Mouse (Mus musculus) spleen, embryonic (tissue): Measurements from ENCODE around the gene Was.
"Not testable (repeated sequence)": the region's sequence is repeated elsewhere in the genome, so short reads cannot be mapped to it uniquely, and the experiment has no call there.

Experiments used
- CTCF ChIA-PET: fragments of 350-600 bp; sonication (Branson Sonifier 250); formaldehyde crosslinking; loops from one replicate; lab custom pipeline; 2022; lab: Charles Lee

Was gene

GRCm38 (mm10) chrX:8074430-8075014, 15.8 kb downstream of the Was start, which contains the start of gene Suv39h1:
TSS of gene Suv39h1 (minus strand) at chrX:8074760.
- CTCF ChIA-PET = no interaction called here

DNA sequence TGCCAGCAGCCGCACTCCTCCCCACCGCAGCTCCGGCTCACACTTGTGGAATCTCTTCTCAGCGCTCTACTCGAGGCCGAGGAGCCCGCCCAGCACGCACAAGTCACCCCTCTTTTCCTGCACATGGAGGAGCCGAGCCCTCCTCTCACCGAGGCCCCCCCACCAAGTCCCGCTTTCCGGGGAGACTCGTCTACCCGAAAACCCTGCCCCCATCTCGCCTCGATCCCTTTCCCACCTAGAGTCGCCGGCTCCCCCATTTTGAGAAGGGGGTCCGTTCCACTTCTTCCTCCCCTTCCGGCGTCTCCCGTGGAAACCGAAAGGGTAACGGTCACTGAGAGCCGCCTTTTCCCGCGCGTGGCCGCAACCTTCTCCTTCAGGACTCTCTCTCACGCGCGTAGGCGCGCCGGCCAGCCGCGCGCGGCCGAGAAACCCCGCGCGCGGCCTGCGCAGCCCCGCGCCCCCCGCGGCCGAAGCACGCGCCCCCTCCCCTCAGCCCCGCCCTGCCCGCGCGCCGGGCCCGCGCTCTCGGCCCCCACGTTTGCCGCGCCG, 16.3 kb downstream of the Was start:
- CTCF ChIA-PET = no interaction called here

DNA sequence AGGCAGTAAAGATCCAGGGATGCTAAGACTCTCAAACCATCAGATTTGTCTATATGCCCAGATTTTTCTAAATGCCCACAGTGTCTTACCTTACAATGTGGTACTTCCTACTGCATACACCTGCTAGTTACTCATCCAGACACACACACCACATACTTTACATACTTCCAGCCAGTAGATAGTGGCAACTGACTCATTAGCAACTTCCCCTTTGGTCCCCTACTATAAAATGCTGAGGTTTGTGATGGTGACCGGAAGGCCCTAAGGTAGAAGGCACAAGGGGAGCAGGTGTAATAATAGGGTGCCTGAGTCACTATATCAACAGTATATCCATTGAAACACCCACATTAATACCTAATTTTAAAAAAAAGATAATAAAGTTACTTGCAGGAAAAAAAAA, 21.1 kb downstream of the Was start:
- CTCF ChIA-PET = no interaction called here

GRCm38 (mm10) chrX:8051044-8051781, 39.1 kb downstream of the Was start:
- CTCF ChIA-PET = not testable (repeated sequence)

- CTCF ChIA-PET = no interaction called here
These were observed 57.3 kb downstream of the Was start for GRCm38 (mm10) chrX:8033009-8033408.
